ENCODE assay signal across 17 mouse cellular contexts in the genomic region with DNA sequence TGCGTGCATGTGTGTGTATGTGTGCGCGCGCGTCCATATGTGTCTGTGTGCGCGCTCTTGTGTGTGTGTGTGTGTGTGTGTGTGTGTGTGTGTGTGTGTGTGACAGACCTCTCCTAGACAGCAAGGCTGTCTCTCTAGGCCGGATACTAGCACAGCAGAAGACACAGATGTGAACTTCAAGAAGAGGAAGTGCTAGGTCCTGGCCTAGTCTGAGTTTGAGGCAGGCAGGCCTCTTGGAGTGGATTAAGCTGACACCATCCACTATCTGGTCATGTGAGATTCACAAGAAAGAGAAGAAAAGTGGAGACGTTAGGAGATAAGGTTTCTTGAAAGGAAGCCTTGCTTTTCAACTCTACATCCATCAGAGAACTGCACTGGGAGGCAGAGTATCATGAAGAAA. TPM values are rescaled to one million over a fixed set of nuclear protein-coding genes. Genes with fewer than 3 reads are reported as not detected.
DNase-seq lines count a peak whose midpoint lies in the region; ATAC-seq and TF ChIP-seq lines count a peak whose summit lies in the region.
"Had no signal": no experiment of that assay in that cellular context is flagged by ENCODE, and none has a peak within 500 bp of the region (broad histone marks: within the 10 kb centered on the region; RNA-seq: fewer than 3 reads in every experiment).

No protein-coding gene starts in this region.

- TF ChIP-seq CTCF in bone marrow macrophage, adult 2 months (IDR thresholded peaks at IDR 0.05; ENCODE audit: low read depth, low read length): no peak

- H3K4me2 ChIP-seq in liver, embryonic 15.5 days: no peak overlapping the region
- H3K4me2 ChIP-seq: heart, embryonic 15.5 days; hindbrain, embryonic 15.5 days; kidney, embryonic 15.5 days; stomach, embryonic 15.5 days had no signal

- ATAC-seq in liver, embryonic 15.5 days (ENCODE audit: insufficient read depth): peak; percentile 28; the same call in 1 of the 2 replicates

- peak overlapping the region; percentile 95 for H3K4me3 ChIP-seq in bone marrow macrophage, adult 2 months (ENCODE audit: insufficient read depth, low read length)
- no peak overlapping the region for H3K4me3 ChIP-seq in liver, embryonic 15.5 days (replicated peaks)
- H3K4me3 ChIP-seq: erythroblast, embryonic 14.5 days; heart, embryonic 15.5 days; hindbrain, embryonic 15.5 days; stomach, embryonic 15.5 days had no signal

- no peaks in the 10 kb centered on the region for H3K36me3 ChIP-seq in liver, embryonic 15.5 days (replicated peaks)
- no peaks in the 10 kb centered on the region for H3K36me3 ChIP-seq in splenic B cell, adult 2 months (ENCODE audit: control insufficient read depth, insufficient read depth, low read length, poor library complexity, severe bottlenecking)
- H3K36me3 ChIP-seq: heart, embryonic 15.5 days; hindbrain, embryonic 15.5 days; kidney, embryonic 15.5 days; stomach, embryonic 15.5 days had no signal

- peak; percentile 1 for DNase-seq in thymus, postnatal 25 days
- no peak for DNase-seq in thymus, postnatal 14 days
- DNase-seq in splenic B cell, adult 2 months (ENCODE audit: low read depth, low spot score): peak; percentile 66
- no peak for DNase-seq in embryo, embryonic 10 days (ENCODE audit: low spot score)
- no peak for DNase-seq in frontal cortex, postnatal 14 days (ENCODE audit: low spot score in 2 of 2)
- DNase-seq in kidney, adult 11 months: no peak
- DNase-seq: cerebellum, adult 18-20 months; gastrocnemius, postnatal 36 days; lung, adult 2 months; thymus, postnatal 36 days had no signal

- WGBS in liver, embryonic 15.5 days (ENCODE audit: insufficient replicate concordance): 60% methylated on average over 9 of the region's 9 CpGs

- H3K9me3 ChIP-seq in liver, embryonic 15.5 days (replicated peaks): no peaks in the 10 kb centered on the region
- H3K9me3 ChIP-seq: heart, embryonic 15.5 days; hindbrain, embryonic 15.5 days; kidney, embryonic 15.5 days; stomach, embryonic 15.5 days had no signal

- no peak overlapping the region for H3K9ac ChIP-seq in liver, embryonic 15.5 days
- H3K9ac ChIP-seq: heart, embryonic 15.5 days; hindbrain, embryonic 15.5 days; kidney, embryonic 15.5 days; stomach, embryonic 15.5 days had no signal

- peak overlapping the region; percentile 97 for H3K27ac ChIP-seq in bone marrow macrophage, adult 2 months (ENCODE audit: insufficient read depth, low read depth, low read length)
- H3K27ac ChIP-seq in liver, embryonic 15.5 days (replicated peaks): no peak overlapping the region
- H3K27ac ChIP-seq: hindbrain, embryonic 15.5 days; kidney, embryonic 15.5 days; stomach, embryonic 15.5 days had no signal

- H3K4me1 ChIP-seq in bone marrow macrophage, adult 2 months (ENCODE audit: control insufficient read depth, insufficient read depth, low read length): peaks cover 42% of the 10 kb centered on the region
- peaks cover 14% of the 10 kb centered on the region for H3K4me1 ChIP-seq in liver, embryonic 15.5 days (replicated peaks)
- H3K4me1 ChIP-seq: stomach, embryonic 15.5 days had no signal

- TF ChIP-seq POLR2A in bone marrow macrophage, adult 2 months (IDR thresholded peaks at IDR 0.05; ENCODE audit: borderline replicate concordance, low read depth, low read length): no peak

- no peaks in the 10 kb centered on the region for H3K27me3 ChIP-seq in liver, embryonic 15.5 days
- no peaks in the 10 kb centered on the region for H3K27me3 ChIP-seq in splenic B cell, adult 2 months (ENCODE audit: control insufficient read depth, insufficient read depth, low read length, poor library complexity, severe bottlenecking)
- H3K27me3 ChIP-seq: heart, embryonic 15.5 days; hindbrain, embryonic 15.5 days; kidney, embryonic 15.5 days; stomach, embryonic 15.5 days had no signal

RNA-seq across cellular contexts. Expression of gene Tmem144, which starts 8.6 kb away (rescaled TPM):
- 7.0 and 7.3 TPM in 2 replicates for polyA plus RNA-seq in bone marrow macrophage, adult 2 months (2012; ENCODE audit: insufficient read depth, insufficient read length, missing spikeins)
- polyA plus RNA-seq in liver, embryonic 15.5 days (2015; fragmentation: Nextera tagmentation; extraction: Ambion mirVana): 2.1 TPM in 2 replicates
- polyA plus RNA-seq: erythroblast, embryonic 14.5 days had no signal

RNA-seq across cellular contexts. Expression of gene Fam198b, which starts 40.3 kb away (rescaled TPM):
- polyA plus RNA-seq in bone marrow macrophage, adult 2 months (2012; ENCODE audit: insufficient read depth, insufficient read length, missing spikeins): 5.2 and 6.0 TPM in 2 replicates
- polyA plus RNA-seq in liver, embryonic 15.5 days (2015; fragmentation: Nextera tagmentation; extraction: Ambion mirVana): 1.0 and 1.2 TPM in 2 replicates

Comparison
In these comparisons a context has a peak if more than half of its experiments do, and no peak if none do; other contexts are left out.
1. DNase-seq: peak in thymus, postnatal 25 days (single experiment) and splenic B cell, adult 2 months (single experiment); none in thymus, postnatal 14 days (single experiment), embryo, embryonic 10 days (single experiment), frontal cortex, postnatal 14 days (0 of 2) and kidney, adult 11 months (single experiment).